Mouse (Mus musculus) effector memory CD4-positive, alpha-beta T cell, adult 7 months (primary cell): ENCODE results near the gene Nrxn1. TPM values are rescaled to one million over a fixed set of nuclear protein-coding genes. Genes with fewer than 3 reads are reported as not detected.

ENCODE experiments used
- polyA plus RNA-seq: library from polyadenylated mRNA; unstranded; fragments of 100-300 nt; shearing (Covaris generic); gene quantifications from one replicate; pipeline ENCODE4 v1.2.1, GENCODE M21; 2017

Gene Nrxn1
- 0.51 TPM for polyA plus RNA-seq

DNA sequence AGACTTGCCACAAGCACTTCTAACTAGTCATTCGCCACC, at the start of gene Nrxn1:
Nrxn1 (minus strand) TSS at position 30 of the 39 bp plus-strand sequence.

